Mouse (Mus musculus): Measurements from ENCODE around the gene Usp16.

DNA sequence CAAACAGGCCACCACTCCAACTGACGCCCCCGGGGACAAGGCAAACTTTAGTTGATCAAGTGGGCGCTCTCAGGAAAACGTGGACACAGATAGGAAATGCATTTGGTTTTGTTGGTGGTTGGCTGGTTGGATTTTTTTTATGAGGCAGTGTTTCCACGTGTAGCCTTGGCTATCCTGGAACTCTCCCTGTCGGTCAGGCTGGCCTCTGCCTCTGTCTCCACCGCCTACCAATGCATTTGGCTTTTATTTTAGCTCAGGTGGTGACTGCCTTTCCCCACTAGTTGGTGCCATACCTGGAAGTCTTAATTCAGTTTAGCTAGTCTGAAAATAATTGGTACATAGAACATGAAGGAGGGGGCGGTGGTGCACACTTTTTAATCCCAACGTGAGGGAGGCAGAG, 13.4 kb upstream of the Usp16 start:
- TF ChIP-seq CTCF (IDR thresholded peaks at IDR 0.05; ENCODE audit: extremely low read depth, insufficient read depth, low read length): no peak
- TF ChIP-seq POLR2A (IDR thresholded peaks at IDR 0.05; ENCODE audit: extremely low read depth, insufficient read depth, low read length): no peak
